In the genomic region with DNA sequence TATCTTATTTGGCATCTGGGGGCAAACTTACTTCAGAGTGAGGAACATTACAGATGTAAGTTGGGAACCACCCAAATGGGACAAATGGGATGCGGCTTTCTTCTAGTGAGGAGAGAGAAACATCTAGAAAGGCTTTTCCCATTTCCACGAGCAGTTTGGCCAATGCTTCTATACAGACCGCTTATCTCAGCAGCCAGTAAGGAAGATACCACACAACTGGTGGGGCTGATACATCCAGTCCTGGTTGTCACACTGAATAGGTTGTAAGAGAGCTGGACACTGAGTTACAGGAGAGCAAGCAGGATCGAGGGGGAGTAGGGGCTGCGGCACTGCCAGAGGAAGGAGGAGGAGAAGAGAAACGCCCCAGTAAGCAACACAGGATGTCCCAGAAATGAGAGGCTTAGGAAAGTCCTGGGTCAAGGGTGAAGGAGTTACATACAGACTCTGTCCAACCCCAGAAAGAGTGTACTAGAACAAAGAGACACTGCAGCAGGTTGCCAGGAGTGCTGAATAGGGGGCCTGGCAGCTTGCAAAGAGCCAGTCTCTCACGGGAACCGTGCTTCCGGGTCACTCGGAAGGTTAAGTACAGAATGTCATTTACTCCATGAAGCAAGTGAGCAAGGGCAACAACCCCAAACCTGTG, we compare ENCODE assay signal across 13 mouse cellular contexts.
DNase-seq lines count a peak whose midpoint lies in the region; ATAC-seq lines count a peak whose summit lies in the region.
"Had no signal": no experiment of that assay in that cellular context is flagged by ENCODE, and none has a peak within 500 bp of the region (broad histone marks: within the 10 kb centered on the region; RNA-seq: fewer than 3 reads in every experiment).

No protein-coding gene starts in this region.

- no peak overlapping the region for H3K27ac ChIP-seq in hindbrain, embryonic 11.5 days (ENCODE audit: low read depth, low read length)
- no peak overlapping the region; the same call in 1 of the 2 replicates for H3K27ac ChIP-seq in hindbrain, embryonic 12.5 days
- peak overlapping the region; percentile 60 for H3K27ac ChIP-seq in liver, embryonic 13.5 days
- H3K27ac ChIP-seq: macrophage had no signal

- no peak overlapping the region for H3K9ac ChIP-seq in hindbrain, embryonic 11.5 days (ENCODE audit: low read depth, low read length)
- H3K9ac ChIP-seq in hindbrain, embryonic 12.5 days = no peak overlapping the region
- H3K9ac ChIP-seq in liver, embryonic 13.5 days = peak overlapping the region; percentile 57
- H3K9ac ChIP-seq: stomach, embryonic 15.5 days had no signal

- 32% methylated on average over 10 of the region's 10 CpGs for WGBS in hindbrain, embryonic 11.5 days
- WGBS in hindbrain, embryonic 12.5 days = 38% methylated on average over 10 of the region's 10 CpGs
- WGBS in liver, embryonic 13.5 days (ENCODE audit: insufficient replicate concordance) = 34% methylated on average over 10 of the region's 10 CpGs

- DNase-seq in hindbrain, embryonic 11.5 days (ENCODE audit: low spot score) = peak; percentile 55
- peak; percentile 42 for DNase-seq in liver, embryonic 13.5 days
- DNase-seq in urinary bladder, postnatal 14 days (ENCODE audit: low spot score) = no peak
- no peak for DNase-seq in cerebellum, adult 9-10 months
- no peak for DNase-seq in layer of hippocampus, adult 9-10 months (ENCODE audit: low spot score)
- DNase-seq: adrenal gland, postnatal 10 days; cerebellum, postnatal 14 days; layer of hippocampus, adult 9-11 months had no signal

- no peak overlapping the region for H3K4me2 ChIP-seq in hindbrain, embryonic 11.5 days (replicated peaks; ENCODE audit: low read depth, low read length)
- no peak overlapping the region; the same call in 1 of the 2 replicates for H3K4me2 ChIP-seq in hindbrain, embryonic 12.5 days (replicated peaks)
- H3K4me2 ChIP-seq in liver, embryonic 13.5 days = peak overlapping the region; percentile 42
- H3K4me2 ChIP-seq: stomach, embryonic 15.5 days had no signal

- ATAC-seq in hindbrain, embryonic 11.5 days (ENCODE audit: low FRiP score) = no peak
- no peak for ATAC-seq in hindbrain, embryonic 12.5 days (ENCODE audit: low FRiP score)
- ATAC-seq in common myeloid progenitor, adult 5-6 weeks (replicated peaks; ENCODE audit: low read depth, poor library complexity, severe bottlenecking) = 0 out of 2 replicates have a peak, but pooled peaks have one; percentile 27
- peak; percentile 54 for ATAC-seq in erythroblast, adult 5-6 weeks (replicated peaks; ENCODE audit: low FRiP score, poor library complexity, severe bottlenecking)
- ATAC-seq in liver, embryonic 13.5 days (ENCODE audit: low read depth) = peak; percentile 84

- no peak overlapping the region for H3K4me3 ChIP-seq in hindbrain, embryonic 11.5 days (ENCODE audit: low read depth, low read length)
- H3K4me3 ChIP-seq in hindbrain, embryonic 12.5 days = no peak overlapping the region
- no peak overlapping the region for H3K4me3 ChIP-seq in liver, embryonic 13.5 days (replicated peaks)
- H3K4me3 ChIP-seq: stomach, embryonic 15.5 days had no signal

- H3K9me3 ChIP-seq in hindbrain, embryonic 11.5 days (ENCODE audit: control insufficient read depth, low read length) = no peaks in the 10 kb centered on the region
- no peaks in the 10 kb centered on the region for H3K9me3 ChIP-seq in hindbrain, embryonic 12.5 days (replicated peaks)
- no peaks in the 10 kb centered on the region for H3K9me3 ChIP-seq in liver, embryonic 13.5 days (replicated peaks)
- H3K9me3 ChIP-seq: stomach, embryonic 15.5 days had no signal

- H3K36me3 ChIP-seq in hindbrain, embryonic 11.5 days (ENCODE audit: control insufficient read depth, insufficient read depth, low read length) = no peaks in the 10 kb centered on the region
- H3K36me3 ChIP-seq in hindbrain, embryonic 12.5 days = no peaks in the 10 kb centered on the region
- no peaks in the 10 kb centered on the region for H3K36me3 ChIP-seq in liver, embryonic 13.5 days
- H3K36me3 ChIP-seq: stomach, embryonic 15.5 days had no signal

- H3K27me3 ChIP-seq in hindbrain, embryonic 11.5 days (ENCODE audit: control insufficient read depth, insufficient read depth, low read length) = no peaks in the 10 kb centered on the region
- H3K27me3 ChIP-seq in hindbrain, embryonic 12.5 days = no peaks in the 10 kb centered on the region
- H3K27me3 ChIP-seq in liver, embryonic 13.5 days = no peaks in the 10 kb centered on the region
- H3K27me3 ChIP-seq: stomach, embryonic 15.5 days had no signal

- H3K4me1 ChIP-seq in hindbrain, embryonic 11.5 days (replicated peaks; ENCODE audit: control insufficient read depth, insufficient read depth, low read length) = peaks cover 18% of the 10 kb centered on the region
- peaks cover 41% of the 10 kb centered on the region for H3K4me1 ChIP-seq in hindbrain, embryonic 12.5 days
- H3K4me1 ChIP-seq in liver, embryonic 13.5 days (replicated peaks) = peaks cover 40% of the 10 kb centered on the region

Comparison
In these comparisons a context has a peak if more than half of its experiments do, and no peak if none do; other contexts are left out.
1. ATAC-seq: peak in common myeloid progenitor, adult 5-6 weeks (single experiment), erythroblast, adult 5-6 weeks (single experiment) and liver, embryonic 13.5 days (single experiment); none in hindbrain, embryonic 11.5 days (single experiment) and hindbrain, embryonic 12.5 days (single experiment).
2. DNase-seq: peak in hindbrain, embryonic 11.5 days (single experiment) and liver, embryonic 13.5 days (single experiment); none in urinary bladder, postnatal 14 days (single experiment), cerebellum, adult 9-10 months (single experiment) and layer of hippocampus, adult 9-10 months (single experiment).